Mouse (Mus musculus): ENCODE results near the gene Zar1l. TPM values are rescaled to one million over a fixed set of nuclear protein-coding genes. Genes with fewer than 3 reads are reported as not detected.

Zar1l gene
- not detected in 2 replicates for polyA plus RNA-seq (2014; fragmentation: Nextera tagmentation; extraction: Ambion mirVana)

- Histone ChIP-seq H3K4me1 (ENCODE audit: control insufficient read depth, insufficient read depth, low read length) (0 out of 2 replicates have a peak, but pooled peaks cover 3% of the 10 kb centered on the region), H3K27ac (ENCODE audit: low read depth, low read length) (no peak within 1 kb of the TSS), H3K4me3 (ENCODE audit: low read depth, low read length) (no peak within 1 kb of the TSS), H3K9ac (replicated peaks; ENCODE audit: low read depth, low read length) (no peak within 1 kb of the TSS), H3K4me2 (ENCODE audit: low read depth, low read length) (no peak within 1 kb of the TSS), H3K9me3 (ENCODE audit: control insufficient read depth, low read length) (no peaks in the 10 kb centered on the region), H3K27me3 (ENCODE audit: control insufficient read depth, insufficient read depth, low read length) (no peaks in the 10 kb centered on the region), H3K36me3 (ENCODE audit: control insufficient read depth, insufficient read depth, low read length) (no peaks in the 10 kb centered on the region)
- ATAC-seq (ENCODE audit: low read depth) = no peak
- WGBS = 75% methylated on average over 4 of the region's 4 CpGs
Measured at GRCm38 (mm10) chr5:150518064-150518463, at the start of gene Zar1l. Gene Zar1l, minus strand, starts transcription at chr5:150518164.

GRCm38 (mm10) chr5:150566971-150567370, 49.0 kb upstream of the Zar1l start:
- no peak overlapping the region for H3K4me3 ChIP-seq (ENCODE audit: low read depth, low read length)
- H3K9me3 ChIP-seq (ENCODE audit: control insufficient read depth, low read length) = no peaks in the 10 kb centered on the region
- H3K4me2 ChIP-seq (ENCODE audit: low read depth, low read length) = no peak overlapping the region
- no peak overlapping the region for H3K27ac ChIP-seq (ENCODE audit: low read depth, low read length)
- H3K4me1 ChIP-seq (ENCODE audit: control insufficient read depth, insufficient read depth, low read length) = no peaks in the 10 kb centered on the region
- 0 out of 2 replicates have a peak, but pooled peaks cover 8% of the 10 kb centered on the region for H3K36me3 ChIP-seq (ENCODE audit: control insufficient read depth, insufficient read depth, low read length)
- H3K27me3 ChIP-seq (ENCODE audit: control insufficient read depth, insufficient read depth, low read length) = no peaks in the 10 kb centered on the region
- no peak overlapping the region for H3K9ac ChIP-seq (replicated peaks; ENCODE audit: low read depth, low read length)
- ATAC-seq (ENCODE audit: low read depth) = no peak
- WGBS = 94% methylated on average over 5 of the region's 5 CpGs

- H3K4me1 ChIP-seq (ENCODE audit: control insufficient read depth, insufficient read depth, low read length) = no peaks in the 10 kb centered on the region
- no peak overlapping the region for H3K27ac ChIP-seq (ENCODE audit: low read depth, low read length)
Measured at GRCm38 (mm10) chr5:150566226-150566625, 48.3 kb upstream of the Zar1l start.

GRCm38 (mm10) chr5:150564426-150564825, 46.5 kb upstream of the Zar1l start:
- Histone ChIP-seq H3K27me3 (ENCODE audit: control insufficient read depth, insufficient read depth, low read length) (no peaks in the 10 kb centered on the region), H3K4me2 (ENCODE audit: low read depth, low read length) (no peak overlapping the region), H3K4me3 (ENCODE audit: low read depth, low read length) (no peak overlapping the region), H3K36me3 (ENCODE audit: control insufficient read depth, insufficient read depth, low read length) (peaks cover 13% of the 10 kb centered on the region; the same call in 1 of the 2 replicates), H3K4me1 (ENCODE audit: control insufficient read depth, insufficient read depth, low read length) (no peaks in the 10 kb centered on the region), H3K27ac (ENCODE audit: low read depth, low read length) (no peak overlapping the region), H3K9me3 (ENCODE audit: control insufficient read depth, low read length) (no peaks in the 10 kb centered on the region), H3K9ac (replicated peaks; ENCODE audit: low read depth, low read length) (no peak overlapping the region)
- 96% methylated on average over 6 of the region's 6 CpGs for WGBS
- no peak for ATAC-seq (ENCODE audit: low read depth)

More at GRCm38 (mm10) chr5:150566226-150566625, 48.3 kb upstream of the Zar1l start:
- 55% methylated on average over 3 of the region's 3 CpGs for WGBS
- no peak overlapping the region for H3K4me2 ChIP-seq (ENCODE audit: low read depth, low read length)
- 0 out of 2 replicates have a peak, but pooled peaks cover 13% of the 10 kb centered on the region for H3K36me3 ChIP-seq (ENCODE audit: control insufficient read depth, insufficient read depth, low read length)
- no peak overlapping the region for H3K9ac ChIP-seq (replicated peaks; ENCODE audit: low read depth, low read length)
- no peak for ATAC-seq (ENCODE audit: low read depth)
- no peaks in the 10 kb centered on the region for H3K27me3 ChIP-seq (ENCODE audit: control insufficient read depth, insufficient read depth, low read length)
- no peak overlapping the region for H3K4me3 ChIP-seq (ENCODE audit: low read depth, low read length)
- no peaks in the 10 kb centered on the region for H3K9me3 ChIP-seq (ENCODE audit: control insufficient read depth, low read length)

- 96% methylated on average over 5 of the region's 5 CpGs for WGBS
- Histone ChIP-seq H3K36me3 (ENCODE audit: control insufficient read depth, insufficient read depth, low read length) (peaks cover 6% of the 10 kb centered on the region; the same call in 1 of the 2 replicates), H3K4me1 (ENCODE audit: control insufficient read depth, insufficient read depth, low read length) (no peaks in the 10 kb centered on the region), H3K4me3 (ENCODE audit: low read depth, low read length) (no peak overlapping the region), H3K27me3 (ENCODE audit: control insufficient read depth, insufficient read depth, low read length) (no peaks in the 10 kb centered on the region), H3K9me3 (ENCODE audit: control insufficient read depth, low read length) (no peaks in the 10 kb centered on the region), H3K27ac (ENCODE audit: low read depth, low read length) (no peak overlapping the region), H3K9ac (replicated peaks; ENCODE audit: low read depth, low read length) (no peak overlapping the region), H3K4me2 (ENCODE audit: low read depth, low read length) (no peak overlapping the region)
- no peak for ATAC-seq (ENCODE audit: low read depth)
Measured at GRCm38 (mm10) chr5:150561783-150562182, 43.8 kb upstream of the Zar1l start.

GRCm38 (mm10) chr5:150561376-150561775, 43.4 kb upstream of the Zar1l start:
- Histone ChIP-seq H3K4me3 (ENCODE audit: low read depth, low read length) (no peak overlapping the region), H3K4me2 (ENCODE audit: low read depth, low read length) (no peak overlapping the region), H3K4me1 (ENCODE audit: control insufficient read depth, insufficient read depth, low read length) (no peaks in the 10 kb centered on the region), H3K9me3 (ENCODE audit: control insufficient read depth, low read length) (no peaks in the 10 kb centered on the region), H3K36me3 (ENCODE audit: control insufficient read depth, insufficient read depth, low read length) (peaks cover 5% of the 10 kb centered on the region; the same call in 1 of the 2 replicates), H3K9ac (replicated peaks; ENCODE audit: low read depth, low read length) (no peak overlapping the region), H3K27me3 (ENCODE audit: control insufficient read depth, insufficient read depth, low read length) (no peaks in the 10 kb centered on the region), H3K27ac (ENCODE audit: low read depth, low read length) (no peak overlapping the region)
- ATAC-seq (ENCODE audit: low read depth) = no peak

GRCm38 (mm10) chr5:150560851-150561250, 42.9 kb upstream of the Zar1l start:
- no peaks in the 10 kb centered on the region for H3K4me1 ChIP-seq (ENCODE audit: control insufficient read depth, insufficient read depth, low read length)
- no peak for ATAC-seq (ENCODE audit: low read depth)
- WGBS = over 99% methylated on average over 5 of the region's 5 CpGs
- H3K9ac ChIP-seq (replicated peaks; ENCODE audit: low read depth, low read length) = no peak overlapping the region
- no peak overlapping the region for H3K4me3 ChIP-seq (ENCODE audit: low read depth, low read length)
- no peak overlapping the region for H3K4me2 ChIP-seq (ENCODE audit: low read depth, low read length)
- no peaks in the 10 kb centered on the region for H3K27me3 ChIP-seq (ENCODE audit: control insufficient read depth, insufficient read depth, low read length)
- H3K36me3 ChIP-seq (ENCODE audit: control insufficient read depth, insufficient read depth, low read length) = peaks cover 5% of the 10 kb centered on the region; the same call in 1 of the 2 replicates
- no peaks in the 10 kb centered on the region for H3K9me3 ChIP-seq (ENCODE audit: control insufficient read depth, low read length)
- H3K27ac ChIP-seq (ENCODE audit: low read depth, low read length) = no peak overlapping the region

- no peak for ATAC-seq (ENCODE audit: low read depth)
- Histone ChIP-seq H3K9me3 (ENCODE audit: control insufficient read depth, low read length) (no peaks in the 10 kb centered on the region), H3K4me1 (ENCODE audit: control insufficient read depth, insufficient read depth, low read length) (no peaks in the 10 kb centered on the region), H3K27ac (ENCODE audit: low read depth, low read length) (no peak overlapping the region), H3K36me3 (ENCODE audit: control insufficient read depth, insufficient read depth, low read length) (peaks cover 5% of the 10 kb centered on the region; the same call in 1 of the 2 replicates), H3K4me2 (ENCODE audit: low read depth, low read length) (no peak overlapping the region), H3K27me3 (ENCODE audit: control insufficient read depth, insufficient read depth, low read length) (no peaks in the 10 kb centered on the region), H3K9ac (replicated peaks; ENCODE audit: low read depth, low read length) (no peak overlapping the region), H3K4me3 (ENCODE audit: low read depth, low read length) (no peak overlapping the region)
- WGBS = 93% methylated on average over 6 of the region's 6 CpGs
Measured at GRCm38 (mm10) chr5:150559519-150560103, 41.6 kb upstream of the Zar1l start.

- no peak overlapping the region for H3K9ac ChIP-seq (replicated peaks; ENCODE audit: low read depth, low read length)
- peaks cover 10% of the 10 kb centered on the region; the same call in 1 of the 2 replicates for H3K36me3 ChIP-seq (ENCODE audit: control insufficient read depth, insufficient read depth, low read length)
- no peaks in the 10 kb centered on the region for H3K27me3 ChIP-seq (ENCODE audit: control insufficient read depth, insufficient read depth, low read length)
- H3K9me3 ChIP-seq (ENCODE audit: control insufficient read depth, low read length) = no peaks in the 10 kb centered on the region
- no peak overlapping the region for H3K27ac ChIP-seq (ENCODE audit: low read depth, low read length)
- no peak for ATAC-seq (ENCODE audit: low read depth)
- no peak overlapping the region for H3K4me3 ChIP-seq (ENCODE audit: low read depth, low read length)
- no peak overlapping the region for H3K4me2 ChIP-seq (ENCODE audit: low read depth, low read length)
- WGBS = 58% methylated on average over 3 of the region's 3 CpGs
- H3K4me1 ChIP-seq (ENCODE audit: control insufficient read depth, insufficient read depth, low read length) = no peaks in the 10 kb centered on the region
Measured at GRCm38 (mm10) chr5:150551637-150552036, 33.7 kb upstream of the Zar1l start.
